Mouse (Mus musculus) hindbrain, embryonic 14.5 days (tissue): ENCODE results near the gene Ddx19b. TPM values are rescaled to one million over a fixed set of nuclear protein-coding genes. Genes with fewer than 3 reads are reported as not detected.
"Not testable (repeated sequence)": the region's sequence is repeated elsewhere in the genome, so short reads cannot be mapped to it uniquely, and the experiment has no call there.

ENCODE experiments used
- ATAC-seq: fragments of 200-750 bp; cut with Nextera tagmentation; 2 replicates; pipeline ENCODE4 v1.8.0; 2017; ENCODE audit warnings: moderate number of reproducible peaks, mild to moderate bottlenecking, moderate TSS enrichment, moderate library complexity; ENCODE audit not compliant: low FRiP score
- DNase-seq: peaks from one replicate; pipeline ENCODE4 v3.0.0-alpha.2; 2015; ENCODE audit warnings: low spot score
- H3K27ac ChIP-seq: fragments of 300-500 bp; sonication (generic); 2 replicates; pipeline ENCODE4 v1.5.1; 2014; ENCODE audit warnings: mild to moderate bottlenecking, moderate library complexity
- H3K27me3 ChIP-seq: fragments of 300-500 bp; sonication (generic); 2 replicates; pipeline ENCODE4 v1.6.1; 2014; ENCODE audit warnings: mild to moderate bottlenecking, low read length, mixed read lengths; ENCODE audit not compliant: control insufficient read depth, insufficient read depth
- H3K36me3 ChIP-seq: fragments of 300-500 bp; sonication (generic); replicated peaks from 2 replicates; pipeline ENCODE4 v1.6.1; 2014; ENCODE audit not compliant: control insufficient read depth, insufficient read depth
- H3K4me1 ChIP-seq: fragments of 300-500 bp; sonication (generic); replicated peaks from 2 replicates; pipeline ENCODE4 v1.6.1; 2014; ENCODE audit warnings: antibody characterized with exemption, low read length, mixed read lengths; ENCODE audit not compliant: control insufficient read depth, insufficient read depth
- H3K4me2 ChIP-seq: fragments of 300-500 bp; sonication (generic); replicated peaks from 2 replicates; pipeline ENCODE4 v1.6.1; 2014; ENCODE audit warnings: mild to moderate bottlenecking, moderate library complexity
- H3K4me3 ChIP-seq: fragments of 300-500 bp; sonication (generic); replicated peaks from 2 replicates; pipeline ENCODE4 v1.5.1; 2014; ENCODE audit warnings: mild to moderate bottlenecking, low read length
- H3K9ac ChIP-seq: fragments of 300-500 bp; sonication (generic); 2 replicates; pipeline ENCODE4 v1.6.1; 2014
- H3K9me3 ChIP-seq: fragments of 300-500 bp; sonication (generic); 2 replicates; pipeline ENCODE4 v1.6.1; 2016; ENCODE audit warnings: low read length; ENCODE audit not compliant: control insufficient read depth
- WGBS: fragments of 180-500 bp; shearing (Covaris S2); extraction: QIAGEN DNeasy Blood & Tissue Kit; methylation state at CpG from one replicate; pipeline ENCODE4 v1.1.7; 2014; 5-methylcytosine and 5-hydroxymethylcytosine counted together
- microRNA-seq: library from miRNA; unstranded; fragments of <30 nt; microRNA quantifications from one replicate; pipeline ENCODE4, GENCODE M21; 2016
- polyA plus RNA-seq: library from polyadenylated mRNA; unstranded; fragments of >200 nt; fragmentation: Nextera tagmentation; extraction: Ambion mirVana; gene quantifications from 2 replicates; pipeline ENCODE4 v1.2.1, GENCODE M21; 2014

The Ddx19b gene
- polyA plus RNA-seq, 1 experiment from 2014 or later, result 8.1 TPM

GRCm38 (mm10) chr8:110958553-110958952, 73.0 kb downstream of the Ddx19b start:
- H3K9ac ChIP-seq, DNase-seq, H3K27ac ChIP-seq, H3K27me3 ChIP-seq, H3K9me3 ChIP-seq, H3K4me1 ChIP-seq, H3K4me2 ChIP-seq, ATAC-seq, H3K4me3 ChIP-seq: not testable (repeated sequence)
- H3K36me3 ChIP-seq, result peaks cover 50% of the 10 kb centered on the region
- WGBS, result 95% methylated on average over 7 of the region's 7 CpGs

GRCm38 (mm10) chr8:110958135-110958534, 73.4 kb downstream of the Ddx19b start:
- Histone ChIP-seq H3K4me3 (no peak overlapping the region), H3K4me2 (no peak overlapping the region), H3K27me3 (no peaks in the 10 kb centered on the region), H3K9ac (no peak overlapping the region), H3K27ac (no peak overlapping the region), H3K4me1 (no peaks in the 10 kb centered on the region), H3K36me3 (peaks cover 50% of the 10 kb centered on the region), H3K9me3 (no peaks in the 10 kb centered on the region)
- WGBS, result 94% methylated on average over 5 of the region's 5 CpGs
- ATAC-seq, result no peak
- peak; percentile 20 for DNase-seq

GRCm38 (mm10) chr8:110957471-110957870, 74.1 kb downstream of the Ddx19b start:
- no peak for ATAC-seq
- peaks cover 44% of the 10 kb centered on the region for H3K36me3 ChIP-seq
- WGBS, result 93% methylated on average over 19 of the region's 19 CpGs

GRCm38 (mm10) chr8:110956619-110957450, 74.7 kb downstream of the Ddx19b start:
- 0 out of 2 replicates have a peak overlapping the region, but pooled peaks have one; percentile 3 for H3K9ac ChIP-seq
- peak overlapping the region; percentile 62; the same call in 1 of the 2 replicates for H3K27ac ChIP-seq
- ATAC-seq, result no peak
- peaks cover 38% of the 10 kb centered on the region for H3K36me3 ChIP-seq
- no peaks in the 10 kb centered on the region for H3K9me3 ChIP-seq
- no peak overlapping the region for H3K4me3 ChIP-seq
- 86% methylated on average over 15 of the region's 15 CpGs for WGBS
- DNase-seq, result peak; percentile 23
- no peaks in the 10 kb centered on the region for H3K27me3 ChIP-seq
- H3K4me1 ChIP-seq, result no peaks in the 10 kb centered on the region
- H3K4me2 ChIP-seq, result no peak overlapping the region

More at GRCm38 (mm10) chr8:110957471-110957870, 74.1 kb downstream of the Ddx19b start:
- Histone ChIP-seq H3K27ac (no peak overlapping the region), H3K9ac (no peak overlapping the region), H3K4me3 (no peak overlapping the region), H3K27me3 (no peaks in the 10 kb centered on the region), H3K4me1 (no peaks in the 10 kb centered on the region), H3K9me3 (no peaks in the 10 kb centered on the region), H3K4me2 (no peak overlapping the region)
- DNase-seq, result no peak

- no peak overlapping the region for H3K27ac ChIP-seq
- H3K36me3 ChIP-seq, result peaks cover 31% of the 10 kb centered on the region
- no peaks in the 10 kb centered on the region for H3K27me3 ChIP-seq
- WGBS, result 84% methylated on average over 8 of the region's 8 CpGs
- no peaks in the 10 kb centered on the region for H3K9me3 ChIP-seq
- no peak for DNase-seq
- H3K4me1 ChIP-seq, result no peaks in the 10 kb centered on the region
- H3K9ac ChIP-seq, result no peak overlapping the region
- ATAC-seq, result no peak
- H3K4me2 ChIP-seq, result no peak overlapping the region
- no peak overlapping the region for H3K4me3 ChIP-seq
These were observed 76.8 kb downstream of the Ddx19b start for GRCm38 (mm10) chr8:110954776-110955175.

Small RNA genes within 50 kb of the gene (microRNA-seq; reads per million reads assigned to microRNA genes)
- gene Gm24103 (not detected), gene Mir3473d (not detected)

Other genes starting within 250 kb of the Ddx19b start
- 5.4 and 6.1 TPM in 2 replicates for gene Il34, start 225.8 kb downstream of the Ddx19b start, polyA plus RNA-seq
- gene Cog4, start 185.2 kb downstream of the Ddx19b start, polyA plus RNA-seq, result 66.7 and 73.0 TPM in 2 replicates
- 92.2 and 102 TPM in 2 replicates for gene Sf3b3, start 185.0 kb downstream of the Ddx19b start, polyA plus RNA-seq
- 5.0 and 5.8 TPM in 2 replicates for gene Fuk, start 129.3 kb downstream of the Ddx19b start, polyA plus RNA-seq
- gene St3gal2, start 111.8 kb downstream of the Ddx19b start, polyA plus RNA-seq, result 17.6 and 18.3 TPM in 2 replicates
- 13.0 and 13.3 TPM in 2 replicates for gene Ddx19a, start 34.0 kb downstream of the Ddx19b start, polyA plus RNA-seq
- gene Aars, start 1.4 kb upstream of the Ddx19b start, polyA plus RNA-seq, result 79.2 and 91.1 TPM in 2 replicates
- gene Exosc6, start 24.6 kb upstream of the Ddx19b start, polyA plus RNA-seq, result not detected in 2 replicates
- 0.44 and 0.73 TPM in 2 replicates for gene Clec18a, start 60.7 kb upstream of the Ddx19b start, polyA plus RNA-seq
- gene Pdpr, start 62.9 kb upstream of the Ddx19b start, polyA plus RNA-seq, result 7.2 and 8.4 TPM in 2 replicates
- 85.8 and 89.0 TPM in 2 replicates for gene Glg1, start 227.5 kb upstream of the Ddx19b start, polyA plus RNA-seq